Mouse (Mus musculus): ENCODE results near the gene Thap3. TPM values are rescaled to one million over a fixed set of nuclear protein-coding genes. Genes with fewer than 3 reads are reported as not detected.

The Thap3 gene
- polyA plus RNA-seq, 1 experiment: 46.4 TPM

- TF ChIP-seq POLR2A (IDR thresholded peaks at IDR 0.05; ENCODE audit: insufficient read length, low read depth): no peak
- TF ChIP-seq TCF3 (IDR thresholded peaks at IDR 0.05; ENCODE audit: insufficient read length, low read depth): no peak
- TF ChIP-seq REST (IDR thresholded peaks at IDR 0.05; ENCODE audit: insufficient read depth, insufficient read length): no peak
- no peak for TF ChIP-seq POLR2AphosphoS2 (IDR thresholded peaks at IDR 0.05; ENCODE audit: insufficient read length, low read depth)
- TF ChIP-seq MAX (IDR thresholded peaks at IDR 0.05; ENCODE audit: low read depth): no peak
- TF ChIP-seq CEBPB (IDR thresholded peaks at IDR 0.05; ENCODE audit: insufficient read depth, poor library complexity, severe bottlenecking): no peak
- no peak for TF ChIP-seq MYOD1 (IDR thresholded peaks at IDR 0.05; ENCODE audit: control insufficient read depth in 1 of 3, insufficient read length in 2 of 3, low read depth in 2 of 3)
- TF ChIP-seq E2F4 (IDR thresholded peaks at IDR 0.05; ENCODE audit: insufficient read depth): no peak
- no peak for TF ChIP-seq USF1 (IDR thresholded peaks at IDR 0.05; ENCODE audit: low read depth)
- no peak for TF ChIP-seq SRF (IDR thresholded peaks at IDR 0.05; ENCODE audit: control insufficient read depth, insufficient read length, low read depth)
- peak overlapping the region; percentile 55 for H3K4me3 ChIP-seq
- no peaks in the 10 kb centered on the region for H3K27me3 ChIP-seq (ENCODE audit: control insufficient read depth, insufficient read depth, insufficient read length)
- H3K79me2 ChIP-seq (ENCODE audit: control insufficient read depth, insufficient read depth): peaks cover 46% of the 10 kb centered on the region
- H3K36me3 ChIP-seq (ENCODE audit: control insufficient read depth, insufficient read depth): peaks cover 6% of the 10 kb centered on the region
- H3K4me2 ChIP-seq (ENCODE audit: low read depth): peak overlapping the region; percentile 98
- H3ac ChIP-seq (ENCODE audit: control insufficient read depth, insufficient read length): no peak overlapping the region
Measured at GRCm38 (mm10) chr4:152011171-152011760, 22.5 kb upstream of the Thap3 start.

DNA sequence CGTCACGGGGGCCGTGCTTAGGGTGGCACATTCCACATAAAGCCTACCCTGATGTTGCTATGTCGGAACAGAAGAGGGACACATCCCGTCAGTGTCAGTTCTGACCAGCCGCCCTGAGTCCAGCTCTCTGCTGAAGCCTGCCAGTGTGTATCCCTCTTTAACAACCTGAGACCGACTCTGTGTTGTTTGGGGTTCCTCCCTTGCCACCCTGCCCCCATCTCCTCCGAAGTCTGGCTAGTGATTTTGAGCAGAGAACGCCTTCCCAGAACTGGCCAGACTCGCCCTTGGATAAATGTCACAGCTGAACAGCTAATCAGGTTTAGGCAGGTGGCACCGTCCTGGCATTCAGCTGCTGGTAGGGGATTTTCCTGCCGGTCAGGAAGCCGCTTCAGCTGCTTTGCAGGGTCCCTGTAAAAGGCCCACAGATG, 21.9 kb upstream of the Thap3 start:
- Histone ChIP-seq H3K4me2 (ENCODE audit: low read depth) (peak overlapping the region; percentile 98), H3K36me3 (ENCODE audit: control insufficient read depth, insufficient read depth) (peaks cover 4% of the 10 kb centered on the region), H3K79me2 (ENCODE audit: control insufficient read depth, insufficient read depth) (peaks cover 44% of the 10 kb centered on the region), H3K27me3 (ENCODE audit: control insufficient read depth, insufficient read depth, insufficient read length) (no peaks in the 10 kb centered on the region), H3ac (ENCODE audit: control insufficient read depth, insufficient read length) (peak overlapping the region; percentile 69), H3K4me3 (peak overlapping the region; percentile 55)
- peak; percentile 52 to 91 (median 88) for TF ChIP-seq MYOG (IDR thresholded peaks at IDR 0.05; ENCODE audit: control insufficient read depth in 1 of 3, insufficient read depth in 1 of 3, insufficient read length in 2 of 3, low read depth in 2 of 3)
- peak; percentile 47 for TF ChIP-seq POLR2A (IDR thresholded peaks at IDR 0.05; ENCODE audit: insufficient read length, low read depth)
- TF ChIP-seq REST (IDR thresholded peaks at IDR 0.05; ENCODE audit: insufficient read depth, insufficient read length): no peak
- TF ChIP-seq MAX (IDR thresholded peaks at IDR 0.05; ENCODE audit: low read depth): no peak
- peak; percentile 45 for TF ChIP-seq TCF12 (IDR thresholded peaks at IDR 0.05; ENCODE audit: insufficient read depth, poor library complexity, severe bottlenecking)
- TF ChIP-seq POLR2AphosphoS2 (IDR thresholded peaks at IDR 0.05; ENCODE audit: insufficient read length, low read depth): peak; percentile 57
- no peak for TF ChIP-seq USF1 (IDR thresholded peaks at IDR 0.05; ENCODE audit: low read depth)
- TF ChIP-seq E2F4 (IDR thresholded peaks at IDR 0.05; ENCODE audit: insufficient read depth): no peak
- TF ChIP-seq CEBPB (IDR thresholded peaks at IDR 0.05; ENCODE audit: insufficient read depth, poor library complexity, severe bottlenecking): no peak
- peak; percentile 32 to 83 (median 77) for TF ChIP-seq MYOD1 (IDR thresholded peaks at IDR 0.05; ENCODE audit: control insufficient read depth in 1 of 3, insufficient read length in 2 of 3, low read depth in 2 of 3)
- TF ChIP-seq TCF3 (IDR thresholded peaks at IDR 0.05; ENCODE audit: insufficient read length, low read depth): peak; percentile 36
- no peak for TF ChIP-seq SRF (IDR thresholded peaks at IDR 0.05; ENCODE audit: control insufficient read depth, insufficient read length, low read depth)

GRCm38 (mm10) chr4:152010091-152010706, 21.4 kb upstream of the Thap3 start:
- Histone ChIP-seq H3K4me2 (ENCODE audit: low read depth) (peak overlapping the region; percentile 98), H3ac (ENCODE audit: control insufficient read depth, insufficient read length) (peak overlapping the region; percentile 69)
- TF ChIP-seq POLR2AphosphoS2 (IDR thresholded peaks at IDR 0.05; ENCODE audit: insufficient read length, low read depth) (peak; percentile 8), POLR2A (IDR thresholded peaks at IDR 0.05; ENCODE audit: insufficient read length, low read depth) (no peak), TCF3 (IDR thresholded peaks at IDR 0.05; ENCODE audit: insufficient read length, low read depth) (no peak), CEBPB (IDR thresholded peaks at IDR 0.05; ENCODE audit: insufficient read depth, poor library complexity, severe bottlenecking) (no peak), MYOG (IDR thresholded peaks at IDR 0.05; ENCODE audit: control insufficient read depth in 1 of 3, insufficient read depth in 1 of 3, insufficient read length in 2 of 3, low read depth in 2 of 3) (no peak), MAX (IDR thresholded peaks at IDR 0.05; ENCODE audit: low read depth) (peak; percentile 86), REST (IDR thresholded peaks at IDR 0.05; ENCODE audit: insufficient read depth, insufficient read length) (no peak), TCF12 (IDR thresholded peaks at IDR 0.05; ENCODE audit: insufficient read depth, poor library complexity, severe bottlenecking) (no peak), MYOD1 (IDR thresholded peaks at IDR 0.05; ENCODE audit: control insufficient read depth in 1 of 3, insufficient read length in 2 of 3, low read depth in 2 of 3) (peak in 1 of 3 experiments; percentile 1), E2F4 (IDR thresholded peaks at IDR 0.05; ENCODE audit: insufficient read depth) (no peak), USF1 (IDR thresholded peaks at IDR 0.05; ENCODE audit: low read depth) (peak; percentile 89), SRF (IDR thresholded peaks at IDR 0.05; ENCODE audit: control insufficient read depth, insufficient read length, low read depth) (peak; percentile 68)

GRCm38 (mm10) chr4:152009076-152010051, 20.6 kb upstream of the Thap3 start:
- H3K27me3 ChIP-seq (ENCODE audit: control insufficient read depth, insufficient read depth, insufficient read length): no peaks in the 10 kb centered on the region
- no peak for TF ChIP-seq TCF12 (IDR thresholded peaks at IDR 0.05; ENCODE audit: insufficient read depth, poor library complexity, severe bottlenecking)
- peak in 2 of 3 experiments; percentile 66 to 71 for TF ChIP-seq MYOD1 (IDR thresholded peaks at IDR 0.05; ENCODE audit: control insufficient read depth in 1 of 3, insufficient read length in 2 of 3, low read depth in 2 of 3)
- TF ChIP-seq SRF (IDR thresholded peaks at IDR 0.05; ENCODE audit: control insufficient read depth, insufficient read length, low read depth): no peak
- no peak for TF ChIP-seq USF1 (IDR thresholded peaks at IDR 0.05; ENCODE audit: low read depth)
- no peak for TF ChIP-seq TCF3 (IDR thresholded peaks at IDR 0.05; ENCODE audit: insufficient read length, low read depth)
- TF ChIP-seq E2F4 (IDR thresholded peaks at IDR 0.05; ENCODE audit: insufficient read depth): no peak
- TF ChIP-seq CEBPB (IDR thresholded peaks at IDR 0.05; ENCODE audit: insufficient read depth, poor library complexity, severe bottlenecking): no peak
- TF ChIP-seq MAX (IDR thresholded peaks at IDR 0.05; ENCODE audit: low read depth): no peak
- no peak for TF ChIP-seq POLR2A (IDR thresholded peaks at IDR 0.05; ENCODE audit: insufficient read length, low read depth)
- TF ChIP-seq POLR2AphosphoS2 (IDR thresholded peaks at IDR 0.05; ENCODE audit: insufficient read length, low read depth): no peak
- TF ChIP-seq REST (IDR thresholded peaks at IDR 0.05; ENCODE audit: insufficient read depth, insufficient read length): no peak
- peak in 2 of 3 experiments; percentile 45 to 69 for TF ChIP-seq MYOG (IDR thresholded peaks at IDR 0.05; ENCODE audit: control insufficient read depth in 1 of 3, insufficient read depth in 1 of 3, insufficient read length in 2 of 3, low read depth in 2 of 3)
- H3K36me3 ChIP-seq (ENCODE audit: control insufficient read depth, insufficient read depth): no peaks in the 10 kb centered on the region
- peaks cover 41% of the 10 kb centered on the region for H3K79me2 ChIP-seq (ENCODE audit: control insufficient read depth, insufficient read depth)
- peak overlapping the region; percentile 55 for H3K4me3 ChIP-seq
- H3K4me2 ChIP-seq (ENCODE audit: low read depth): peak overlapping the region; percentile 98
- H3ac ChIP-seq (ENCODE audit: control insufficient read depth, insufficient read length): peak overlapping the region; percentile 69

More at GRCm38 (mm10) chr4:152010091-152010706, 21.4 kb upstream of the Thap3 start:
- Histone ChIP-seq H3K36me3 (ENCODE audit: control insufficient read depth, insufficient read depth) (peaks cover 3% of the 10 kb centered on the region), H3K27me3 (ENCODE audit: control insufficient read depth, insufficient read depth, insufficient read length) (no peaks in the 10 kb centered on the region), H3K4me3 (peak overlapping the region; percentile 55), H3K79me2 (ENCODE audit: control insufficient read depth, insufficient read depth) (peaks cover 42% of the 10 kb centered on the region)

Data from myocyte (in vitro differentiated cells).